Mouse (Mus musculus) adrenal gland, postnatal 14 days (tissue): ENCODE measurements around the gene Muc3. TPM values are rescaled to one million over a fixed set of nuclear protein-coding genes. Genes with fewer than 3 reads are reported as not detected.
"Not testable (repeated sequence)": the region's sequence is repeated elsewhere in the genome, so short reads cannot be mapped to it uniquely, and the experiment has no call there.

ENCODE experiments used
- DNase-seq: peaks from one replicate; pipeline ENCODE4 v3.0.0; 2021; ENCODE audit warnings: mixed read lengths
- long read RNA-seq, 2 experiments: library from polyadenylated mRNA; stranded (forward); transcript quantifications; one replicate each; pipeline ENCODE4 v2.0.0; 2021
- total RNA-seq: library from RNA; stranded (reverse); gene quantifications from 2 replicates; pipeline ENCODE4 v1.2.3, GENCODE M21; 2021

Muc3 gene
- not detected in 2 replicates for total RNA-seq
- long read RNA-seq, experiment 1: 0 reads
- long read RNA-seq, experiment 2: 0 reads

GRCm38 (mm10) chr5:137149272-137149882 lies at the start of gene Muc3:
TSS of gene Muc3 (minus strand) at chr5:137149322.
- not testable (repeated sequence) for DNase-seq

DNA sequence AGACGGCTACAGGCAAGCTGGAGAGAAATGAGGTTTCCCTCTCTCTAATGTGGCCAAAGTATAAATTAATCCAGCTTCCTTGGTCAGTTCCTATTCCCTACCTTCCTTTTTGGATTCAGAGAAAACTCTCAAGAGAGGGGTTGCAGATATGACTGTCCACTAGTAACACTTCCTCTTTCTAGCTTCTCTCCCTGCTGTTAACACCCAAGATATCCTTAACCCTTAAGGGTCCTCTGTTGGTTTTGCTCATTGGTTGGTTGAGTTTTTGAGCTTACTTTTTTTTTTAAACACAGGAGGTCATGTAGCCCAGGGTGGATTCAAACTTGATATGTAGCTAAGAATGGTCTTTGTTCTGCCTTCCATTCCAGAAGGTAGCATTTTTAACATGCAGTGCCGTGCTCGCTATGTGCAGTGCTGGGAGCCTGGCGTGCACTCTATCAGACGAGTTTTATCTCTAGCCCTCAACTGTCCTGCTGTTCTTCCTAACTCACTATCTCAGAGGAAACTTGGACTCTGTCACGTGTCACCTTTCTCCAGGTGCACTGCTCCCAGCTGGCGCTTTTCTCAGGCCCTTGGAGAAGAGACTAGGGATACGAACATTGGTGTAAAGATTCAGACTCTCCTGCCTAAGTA lies 45.5 kb upstream of the Muc3 start:
- DNase-seq: no peak

- DNase-seq: no peak
Measured at GRCm38 (mm10) chr5:137193279-137193952, 44.3 kb upstream of the Muc3 start.

GRCm38 (mm10) chr5:137189326-137189725 lies 40.2 kb upstream of the Muc3 start:
- peak; percentile 31 for DNase-seq

GRCm38 (mm10) chr5:137185362-137185761 lies 36.2 kb upstream of the Muc3 start:
- DNase-seq: no peak

GRCm38 (mm10) chr5:137179646-137180374 lies 30.7 kb upstream of the Muc3 start:
- no peak for DNase-seq

- no peak for DNase-seq
Measured at GRCm38 (mm10) chr5:137173967-137174366, 24.8 kb upstream of the Muc3 start.

DNA sequence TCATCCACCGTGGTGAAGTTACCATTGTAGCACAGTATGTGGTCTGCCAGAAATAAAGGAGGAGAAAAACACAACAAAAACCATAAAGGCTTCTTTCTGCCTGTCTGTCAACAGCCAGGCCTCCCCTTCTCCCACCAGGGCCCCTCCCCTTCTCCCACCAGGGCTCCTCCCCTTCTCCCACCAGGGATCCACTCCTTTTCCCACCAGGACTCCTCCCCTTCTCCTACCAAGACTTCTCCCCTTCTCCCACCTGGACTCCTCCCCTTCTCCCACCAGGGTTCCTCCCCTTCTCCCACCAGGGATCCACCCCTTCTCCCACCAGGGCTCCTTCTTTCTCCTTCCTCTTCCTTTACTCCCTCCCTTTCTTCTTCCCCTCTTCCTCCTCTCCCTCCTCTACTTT lies 23.5 kb upstream of the Muc3 start:
- DNase-seq: no peak

DNA sequence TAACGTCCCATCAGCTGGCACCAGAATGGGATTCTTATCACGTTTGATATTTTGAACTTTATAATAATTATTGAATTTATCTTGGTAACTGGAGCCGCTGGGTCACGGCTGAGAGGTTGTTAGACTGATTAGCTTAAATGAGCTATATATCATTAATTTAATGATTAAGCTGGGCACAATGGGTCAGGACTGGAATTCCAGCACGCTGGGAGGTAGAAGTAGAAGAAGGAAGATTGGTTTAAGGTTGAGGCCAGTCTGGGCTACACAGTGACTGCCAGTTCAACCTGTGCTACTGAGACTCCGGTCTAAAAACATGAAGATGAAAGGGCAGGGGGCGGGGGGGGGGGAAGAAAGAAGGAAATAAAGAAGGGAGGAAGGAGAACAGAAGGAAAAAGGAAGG lies 22.4 kb upstream of the Muc3 start:
- no peak for DNase-seq

DNA sequence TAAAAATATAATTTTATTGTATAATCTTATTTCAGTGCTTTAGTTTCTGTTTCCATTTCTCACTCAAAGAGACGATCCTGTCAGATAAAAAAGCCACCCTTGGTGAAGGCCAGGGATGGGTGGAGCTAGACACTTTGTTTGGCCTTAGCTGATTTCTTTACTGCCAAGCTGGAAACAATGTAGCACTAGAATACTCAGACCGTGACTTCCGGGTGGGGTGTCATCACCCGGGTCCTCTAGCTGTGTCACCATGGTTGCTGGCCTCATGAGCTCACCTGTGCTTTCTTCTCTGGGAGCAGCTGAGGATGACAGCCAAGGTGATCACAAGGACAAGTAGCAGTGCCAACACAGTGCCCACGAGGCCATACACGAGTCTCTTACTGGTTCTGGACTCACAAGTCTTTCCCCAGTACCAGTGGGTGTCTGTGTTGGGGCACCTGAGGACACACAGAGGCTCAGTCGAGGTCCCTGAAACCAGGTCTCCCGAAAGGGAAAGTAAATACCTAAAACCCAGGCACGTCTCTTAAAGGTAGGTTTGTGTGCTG lies 21.8 kb upstream of the Muc3 start:
- no peak for DNase-seq

GRCm38 (mm10) chr5:137167539-137167938 lies 18.4 kb upstream of the Muc3 start:
- DNase-seq: no peak

DNA sequence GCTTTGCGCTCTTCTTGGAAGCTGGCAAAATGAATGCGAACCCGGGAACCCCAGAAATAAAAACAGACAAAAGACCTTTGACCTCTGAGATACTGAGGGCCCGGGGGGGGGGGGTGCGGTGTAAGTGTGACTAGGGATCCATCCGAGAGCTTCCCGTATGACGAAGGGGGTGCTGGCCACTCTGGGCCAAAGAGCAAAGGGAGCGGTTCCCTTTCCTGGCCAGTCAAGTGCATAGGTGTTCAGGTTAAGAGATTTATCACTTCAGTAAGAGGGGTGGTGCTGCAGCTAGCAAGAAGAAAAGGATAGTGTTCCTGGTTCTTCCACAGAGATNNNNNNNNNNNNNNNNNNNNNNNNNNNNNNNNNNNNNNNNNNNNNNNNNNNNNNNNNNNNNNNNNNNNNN lies 16.9 kb upstream of the Muc3 start:
- no peak for DNase-seq

DNA sequence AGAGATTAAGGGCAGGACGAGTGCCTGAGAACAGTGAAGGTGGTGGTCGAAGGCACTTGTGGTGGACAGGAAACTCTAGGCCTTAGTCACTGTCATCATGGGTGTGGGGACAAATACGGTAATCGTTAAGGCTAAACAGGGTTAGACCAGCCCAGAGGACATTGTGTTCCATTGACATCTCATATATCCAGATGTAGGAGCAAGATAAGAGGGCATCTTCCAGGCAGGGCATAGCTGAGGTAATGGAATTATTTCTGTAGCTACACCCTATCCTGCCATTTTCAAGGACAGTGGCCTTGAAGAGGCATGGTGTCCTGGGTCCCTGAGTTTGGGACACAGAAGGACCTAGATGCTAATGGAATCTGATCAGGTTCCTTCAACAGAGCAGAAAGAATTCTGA lies 12.7 kb upstream of the Muc3 start:
- DNase-seq: no peak

DNA sequence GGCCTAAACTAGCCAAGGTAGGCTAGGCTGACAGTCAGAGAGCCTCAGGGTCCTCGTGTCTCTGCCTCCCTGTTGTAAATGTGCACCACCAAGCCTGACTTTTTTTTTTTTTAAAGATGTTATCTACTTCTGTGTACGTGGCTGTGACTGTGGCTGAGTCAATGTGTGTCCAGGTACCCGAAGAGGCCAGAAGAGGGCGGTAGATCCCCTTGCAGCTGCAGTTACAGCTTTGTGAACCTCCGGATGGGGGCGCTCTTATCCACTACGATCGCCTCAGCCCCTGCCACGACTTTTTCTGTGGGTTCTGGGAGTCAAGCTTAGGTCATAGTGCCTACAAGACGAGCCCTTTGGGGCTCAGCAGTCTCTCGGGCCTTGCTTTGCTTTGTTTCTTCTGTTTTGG lies 10.3 kb upstream of the Muc3 start:
- peak; percentile 67 for DNase-seq

GRCm38 (mm10) chr5:137153289-137153688 lies 4.2 kb upstream of the Muc3 start:
- no peak for DNase-seq

DNA sequence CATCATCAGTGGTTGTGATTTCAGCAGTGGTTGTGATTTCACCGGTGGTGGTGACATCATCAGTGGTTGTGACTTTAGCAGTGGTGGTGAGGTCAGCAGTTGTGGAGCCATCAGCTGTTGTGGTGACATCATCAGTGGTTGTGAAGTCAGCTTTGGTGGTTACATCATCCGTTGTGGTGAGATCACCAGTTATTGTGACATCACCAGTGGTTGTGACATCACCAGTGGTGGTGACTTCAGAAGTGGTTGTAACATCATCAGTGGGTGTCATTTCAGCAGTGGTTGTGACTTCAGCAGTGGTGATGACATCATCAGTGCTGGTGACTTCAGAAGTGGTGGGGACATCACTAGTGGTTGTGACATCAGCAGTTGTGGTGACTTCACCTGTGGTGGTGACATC lies 3.5 kb upstream of the Muc3 start:
- DNase-seq: no peak

GRCm38 (mm10) chr5:137140836-137141235 lies 8.3 kb downstream of the Muc3 start:
- DNase-seq: no peak

- DNase-seq: no peak
Measured at GRCm38 (mm10) chr5:137138977-137139376, 10.1 kb downstream of the Muc3 start.

DNA sequence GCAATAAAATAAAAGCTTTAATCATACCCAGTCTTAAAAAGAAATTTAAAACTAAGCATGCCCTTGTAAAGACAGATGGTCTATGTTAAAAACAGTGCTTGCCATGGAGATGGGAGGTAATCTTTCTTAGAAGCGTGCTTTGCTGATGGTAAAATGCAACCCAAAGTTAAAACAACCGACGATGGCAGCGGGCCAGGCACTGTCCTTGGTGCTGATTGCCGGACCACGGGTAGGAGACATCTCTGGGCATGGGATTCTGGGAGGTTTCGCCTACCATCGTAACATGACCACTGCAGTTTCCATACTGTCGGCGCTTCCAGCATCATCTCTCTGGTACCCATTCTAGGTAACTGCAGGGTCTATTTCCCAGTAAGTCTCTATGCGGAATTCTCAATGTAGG lies 14.2 kb downstream of the Muc3 start:
- peak; percentile 75 for DNase-seq

- peak; percentile 81 for DNase-seq
Measured at GRCm38 (mm10) chr5:137131490-137131889, 17.6 kb downstream of the Muc3 start.

DNA sequence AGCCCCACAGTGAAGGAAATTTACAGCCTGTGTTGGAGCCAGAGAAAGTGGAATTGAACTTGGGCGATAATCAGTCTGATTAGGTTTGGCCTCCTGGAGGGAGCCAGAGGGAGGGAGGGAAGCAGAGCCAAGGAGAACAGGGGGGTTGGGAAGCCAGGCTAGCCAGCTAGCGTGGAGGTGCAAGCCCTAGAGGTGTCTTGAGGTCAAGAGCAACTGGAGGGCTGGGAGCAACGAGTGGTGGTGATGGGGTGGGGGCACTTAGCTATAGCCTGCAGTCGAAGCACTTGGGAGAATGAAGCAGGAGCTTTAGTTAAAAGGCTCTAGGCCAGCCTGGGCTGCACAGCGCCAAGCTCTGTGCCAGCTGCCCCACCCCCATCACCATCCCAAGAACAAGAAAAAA lies 19.8 kb downstream of the Muc3 start:
- DNase-seq: no peak

DNA sequence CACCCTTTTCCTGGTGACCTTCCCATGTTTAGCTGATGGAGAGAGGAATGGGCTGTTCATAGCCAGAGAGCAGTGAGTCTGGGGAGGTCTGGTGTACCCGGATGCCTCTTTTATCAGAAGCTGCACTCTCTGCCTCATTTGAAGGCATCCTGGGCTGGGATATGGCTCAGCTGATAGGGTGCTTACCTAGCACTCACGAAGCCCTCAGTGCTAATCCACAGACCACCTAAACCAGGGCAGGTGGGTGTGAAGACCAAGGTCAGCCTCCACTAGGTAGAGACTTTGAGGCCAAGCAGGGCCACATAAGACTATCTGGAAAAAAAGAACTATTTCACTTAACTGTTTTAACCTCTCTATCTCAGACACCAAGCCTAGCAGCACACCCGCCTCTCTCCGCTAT lies 25.6 kb downstream of the Muc3 start:
- no peak for DNase-seq
